Mouse (Mus musculus) kidney, embryonic 14.5 days (tissue): ENCODE data around the gene Tmprss3. TPM values are rescaled to one million over a fixed set of nuclear protein-coding genes. Genes with fewer than 3 reads are reported as not detected.

ENCODE experiments used
- ATAC-seq: fragments of 200-750 bp; cut with Nextera tagmentation; 2 replicates; pipeline ENCODE4 v1.8.0; 2017; ENCODE audit warnings: moderate number of reproducible peaks, mild to moderate bottlenecking, moderate TSS enrichment, moderate library complexity; ENCODE audit not compliant: low FRiP score, low TSS enrichment
- H3K27ac ChIP-seq: fragments of 300-500 bp; sonication (generic); 2 replicates; pipeline ENCODE4 v1.5.1; 2014; ENCODE audit warnings: low read depth, mild to moderate bottlenecking, low read length, moderate library complexity, mixed read lengths
- H3K27me3 ChIP-seq: fragments of 300-500 bp; sonication (generic); 2 replicates; pipeline ENCODE4 v1.6.1; 2014; ENCODE audit warnings: mild to moderate bottlenecking, low read length; ENCODE audit not compliant: control insufficient read depth, insufficient read depth
- H3K36me3 ChIP-seq: fragments of 300-500 bp; sonication (generic); 2 replicates; pipeline ENCODE4 v1.6.1; 2014; ENCODE audit warnings: low read length, mixed read lengths; ENCODE audit not compliant: control insufficient read depth, insufficient read depth
- H3K4me1 ChIP-seq: fragments of 300-500 bp; sonication (generic); 2 replicates; pipeline ENCODE4 v1.6.1; 2014; ENCODE audit warnings: low read length, mixed read lengths; ENCODE audit not compliant: control insufficient read depth, insufficient read depth
- H3K4me2 ChIP-seq: fragments of 300-500 bp; sonication (generic); replicated peaks from 2 replicates; pipeline ENCODE4 v1.6.1; 2014; ENCODE audit warnings: low read depth, mild to moderate bottlenecking, low read length
- H3K4me3 ChIP-seq: fragments of 300-500 bp; sonication (generic); 2 replicates; pipeline ENCODE4 v1.5.1; 2014; ENCODE audit warnings: mild to moderate bottlenecking, low read length
- H3K9ac ChIP-seq: fragments of 300-500 bp; sonication (generic); 2 replicates; pipeline ENCODE4 v1.6.1; 2014; ENCODE audit warnings: low read depth, mild to moderate bottlenecking, low read length, moderate library complexity
- H3K9me3 ChIP-seq: fragments of 300-500 bp; sonication (generic); 2 replicates; pipeline ENCODE4 v1.6.1; 2016; ENCODE audit warnings: low read length; ENCODE audit not compliant: control insufficient read depth
- WGBS: fragments of 180-500 bp; shearing (Covaris S2); extraction: QIAGEN DNeasy Blood & Tissue Kit; methylation state at CpG from one replicate; pipeline ENCODE4 v1.1.7; 2014; 5-methylcytosine and 5-hydroxymethylcytosine counted together
- polyA plus RNA-seq: library from polyadenylated mRNA; unstranded; fragments of >200 nt; fragmentation: Nextera tagmentation; extraction: Ambion mirVana; gene quantifications from 2 replicates; pipeline ENCODE4 v1.2.1, GENCODE M21; 2014

Gene Tmprss3
- polyA plus RNA-seq, 1 experiment from 2014 or later = not detected

DNA sequence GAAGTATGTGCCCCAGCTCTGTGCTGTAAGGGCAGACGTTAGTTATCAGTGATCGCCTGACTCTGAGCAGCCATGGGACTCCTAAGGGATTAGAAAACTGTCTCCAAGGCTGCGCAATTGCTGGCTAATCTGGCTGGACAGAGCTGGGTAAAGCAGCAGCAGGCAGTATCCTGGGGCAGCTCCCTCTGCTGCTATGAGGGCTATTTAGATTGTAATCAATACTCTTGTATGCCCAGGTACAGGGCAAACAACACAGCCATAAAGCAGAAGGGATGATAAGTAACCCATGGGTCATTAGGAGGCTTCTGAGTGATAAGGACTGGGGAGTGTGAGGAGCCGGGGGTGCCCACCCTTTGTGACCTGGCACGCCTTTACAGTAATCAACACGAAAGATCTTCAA, 63.9 kb downstream of the Tmprss3 start:
- Histone ChIP-seq H3K27ac (no peak overlapping the region), H3K4me1 (no peaks in the 10 kb centered on the region), H3K9ac (no peak overlapping the region), H3K36me3 (no peaks in the 10 kb centered on the region), H3K4me3 (no peak overlapping the region), H3K4me2 (no peak overlapping the region), H3K9me3 (no peaks in the 10 kb centered on the region), H3K27me3 (no peaks in the 10 kb centered on the region)
- 57% methylated on average over 6 of the region's 6 CpGs for WGBS
- no peak for ATAC-seq

DNA sequence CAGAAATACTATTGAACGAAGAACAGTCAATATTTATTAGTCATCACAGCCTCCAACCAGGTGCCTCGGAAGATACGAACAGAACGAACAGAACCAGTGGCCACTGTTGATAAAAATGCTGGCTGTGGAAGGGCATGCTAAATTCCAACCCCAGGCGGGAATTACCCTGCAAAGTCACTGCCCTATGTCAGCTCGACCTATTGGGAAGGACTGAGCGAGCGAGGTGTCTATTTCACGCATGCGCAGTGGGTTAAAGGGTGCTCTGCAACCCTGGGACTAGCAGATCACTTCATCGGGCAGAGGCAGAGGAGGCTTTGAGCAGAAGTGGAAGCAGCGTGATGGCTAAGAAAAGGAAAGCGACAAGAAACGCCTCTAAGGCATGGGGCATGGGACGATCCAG, 65.0 kb downstream of the Tmprss3 start:
- H3K27me3 ChIP-seq = no peaks in the 10 kb centered on the region
- no peak overlapping the region for H3K4me3 ChIP-seq
- no peak overlapping the region for H3K4me2 ChIP-seq
- no peaks in the 10 kb centered on the region for H3K4me1 ChIP-seq
- 66% methylated on average over 15 of the region's 15 CpGs for WGBS
- no peaks in the 10 kb centered on the region for H3K36me3 ChIP-seq
- H3K27ac ChIP-seq = no peak overlapping the region
- no peak for ATAC-seq
- no peak overlapping the region for H3K9ac ChIP-seq
- H3K9me3 ChIP-seq = no peaks in the 10 kb centered on the region

DNA sequence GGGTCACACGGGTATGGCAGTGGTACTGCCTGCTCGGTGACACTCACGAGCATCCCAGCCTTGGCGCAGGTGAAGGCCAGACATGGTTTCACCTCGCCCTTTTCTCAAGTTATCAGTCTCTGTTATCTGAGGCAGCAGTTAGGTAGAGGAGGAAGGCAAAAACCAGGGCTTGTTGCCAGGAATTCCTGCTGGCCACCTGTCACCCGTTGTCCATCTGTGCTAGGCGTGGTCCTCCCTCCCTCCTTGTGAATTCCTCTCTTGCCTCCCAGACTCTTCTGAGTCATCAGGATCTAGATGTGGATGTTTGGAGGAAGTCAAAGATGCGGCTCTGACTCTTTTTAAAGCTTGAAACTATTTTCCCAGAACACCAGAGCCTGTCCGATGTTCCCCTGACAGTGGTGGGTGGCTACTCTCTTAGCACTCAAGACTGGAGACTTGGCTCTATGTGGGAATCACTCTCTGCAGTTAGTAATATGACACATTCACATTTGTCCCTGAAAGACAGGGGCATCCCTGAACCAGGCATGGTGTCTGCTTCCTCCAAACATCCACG, 67.4 kb downstream of the Tmprss3 start:
- H3K4me1 ChIP-seq = no peaks in the 10 kb centered on the region
- H3K36me3 ChIP-seq = no peaks in the 10 kb centered on the region
- H3K27me3 ChIP-seq = no peaks in the 10 kb centered on the region
- H3K9ac ChIP-seq = no peak overlapping the region
- no peak for ATAC-seq
- no peak overlapping the region for H3K27ac ChIP-seq
- H3K9me3 ChIP-seq = no peaks in the 10 kb centered on the region
- no peak overlapping the region for H3K4me3 ChIP-seq
- 81% methylated on average over 10 of the region's 10 CpGs for WGBS
- no peak overlapping the region for H3K4me2 ChIP-seq

DNA sequence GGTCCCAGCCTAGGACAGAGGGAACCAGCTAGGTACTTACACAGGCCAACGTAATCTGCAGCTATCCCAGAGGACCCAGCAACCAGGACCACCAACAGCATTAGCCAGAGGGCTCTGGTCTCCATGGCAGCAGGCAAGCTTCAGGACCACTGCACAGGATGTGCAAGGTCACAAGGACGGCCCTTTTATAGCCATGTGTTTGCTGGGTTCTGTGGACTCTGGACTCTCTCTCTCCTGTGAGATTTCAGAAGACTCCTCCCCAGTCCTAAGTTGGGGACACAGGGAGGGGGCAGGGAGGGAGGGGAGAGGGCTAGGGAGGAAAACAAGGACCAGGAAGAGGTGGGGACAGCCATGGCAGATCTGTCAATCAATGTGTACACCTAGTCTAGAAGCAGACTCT, 69.3 kb downstream of the Tmprss3 start, which contains the start of gene Tff3:
TSS of gene Tff3 (minus strand) at position 195 of the 400 bp plus-strand sequence.
- Histone ChIP-seq H3K27ac (no peak within 1 kb of the TSS), H3K9me3 (no peaks in the 10 kb centered on the region), H3K4me2 (no peak within 1 kb of the TSS), H3K4me3 (no peak within 1 kb of the TSS), H3K36me3 (no peaks in the 10 kb centered on the region), H3K9ac (no peak within 1 kb of the TSS), H3K4me1 (0 out of 2 replicates have a peak, but pooled peaks cover 3% of the 10 kb centered on the region), H3K27me3 (no peaks in the 10 kb centered on the region)
- WGBS = 12% methylated on average over 2 of the region's 2 CpGs
- ATAC-seq = no peak

Other genes starting within 250 kb of the Tmprss3 start
- gene Umodl1, start 244.3 kb downstream of the Tmprss3 start, polyA plus RNA-seq = 0.18 TPM in 1 of 2 replicates, not detected in the other
- 4.0 and 5.4 TPM in 2 replicates for gene Abcg1, start 141.3 kb downstream of the Tmprss3 start, polyA plus RNA-seq
- not detected in 2 replicates for gene Tff3, start 69.3 kb downstream of the Tmprss3 start, polyA plus RNA-seq
- gene Tff2, start 54.7 kb downstream of the Tmprss3 start, polyA plus RNA-seq = 0.61 and 1.2 TPM in 2 replicates
- not detected in 2 replicates for gene Tff1, start 33.7 kb downstream of the Tmprss3 start, polyA plus RNA-seq
- gene Ubash3a, start 8.9 kb upstream of the Tmprss3 start, polyA plus RNA-seq = 0.14 and 0.40 TPM in 2 replicates
- 1.2 and 1.6 TPM in 2 replicates for gene Rsph1, start 78.4 kb upstream of the Tmprss3 start, polyA plus RNA-seq
- 3.0 and 3.3 TPM in 2 replicates for gene Slc37a1, start 87.8 kb upstream of the Tmprss3 start, polyA plus RNA-seq
- 30.8 and 37.6 TPM in 2 replicates for gene Pde9a, start 187.2 kb upstream of the Tmprss3 start, polyA plus RNA-seq